Mouse (Mus musculus): Measurements from ENCODE around the gene Pex13. TPM values are rescaled to one million over a fixed set of nuclear protein-coding genes. Genes with fewer than 3 reads are reported as not detected.

Pex13 gene
- 14.6 and 17.5 TPM in 2 replicates for polyA plus RNA-seq (2012; rRNA removed; ENCODE audit: low replicate concordance)

GRCm38 (mm10) chr11:23665798-23666501, at the start of gene Pex13:
Gene Pex13, minus strand, starts transcription at chr11:23665959.

GRCm38 (mm10) chr11:23665311-23665786, 410 bp downstream of the Pex13 start, which contains the start of gene Pus10:
Gene Pus10, plus strand, starts transcription at chr11:23665674.

GRCm38 (mm10) chr11:23632945-23633878, 32.5 kb downstream of the Pex13 start, which contains the start of gene 0610010F05Rik:
Gene 0610010F05Rik, minus strand, starts transcription at chr11:23633639.

Other genes with a start within 250 kb of the Pex13 start
- gene Ahsa2, start 167.9 kb downstream of the Pex13 start, polyA plus RNA-seq (2012; rRNA removed; ENCODE audit: low replicate concordance): 8.9 and 10.2 TPM in 2 replicates
- gene 1700093K21Rik, start 144.8 kb downstream of the Pex13 start, polyA plus RNA-seq (2012; rRNA removed; ENCODE audit: low replicate concordance): 0.40 TPM in 1 of 2 replicates, not detected in the other
- gene 0610010F05Rik, start 32.3 kb downstream of the Pex13 start, polyA plus RNA-seq (2012; rRNA removed; ENCODE audit: low replicate concordance): 3.1 and 3.4 TPM in 2 replicates
- gene Pus10, start 285 bp downstream of the Pex13 start, polyA plus RNA-seq (2012; rRNA removed; ENCODE audit: low replicate concordance): 2.1 and 3.9 TPM in 2 replicates
- gene Rel, start 105.0 kb upstream of the Pex13 start, polyA plus RNA-seq (2012; rRNA removed; ENCODE audit: low replicate concordance): 6.1 and 7.2 TPM in 2 replicates
- 2.4 and 4.7 TPM in 2 replicates for gene Papolg, start 229.3 kb upstream of the Pex13 start, polyA plus RNA-seq (2012; rRNA removed; ENCODE audit: low replicate concordance)

Measured in mammary gland, adult 2 months (tissue).